Comparison of ENCODE assay signal across 9 mouse cellular contexts in genomic region chr11:51617693-51618092, GRCm38 (mm10). TPM values are rescaled to one million over a fixed set of nuclear protein-coding genes. Genes with fewer than 3 reads are reported as not detected.
DNase-seq lines count a peak whose midpoint lies in the region; ATAC-seq and TF ChIP-seq lines count a peak whose summit lies in the region.
"Had no signal": no experiment of that assay in that cellular context is flagged by ENCODE, and none has a peak within 500 bp of the region (broad histone marks: within the 10 kb centered on the region; RNA-seq: fewer than 3 reads in every experiment).

No protein-coding gene starts in this region.

- no peaks in the 10 kb centered on the region for H3K9me3 ChIP-seq in hindbrain, embryonic 11.5 days (ENCODE audit: control insufficient read depth, low read length)
- H3K9me3 ChIP-seq in hindbrain, embryonic 16.5 days (ENCODE audit: control insufficient read depth, low read length): no peaks in the 10 kb centered on the region
- no peaks in the 10 kb centered on the region for H3K9me3 ChIP-seq in CH12.LX (replicated peaks; ENCODE audit: low read length)
- no peaks in the 10 kb centered on the region for H3K9me3 ChIP-seq in stomach, postnatal 0 days (ENCODE audit: control insufficient read depth, low read length)
- H3K9me3 ChIP-seq: limb, embryonic 15.5 days had no signal

- TF ChIP-seq RAD21 in CH12.LX (IDR thresholded peaks at IDR 0.05; ENCODE audit: low read depth, low read length): peak; percentile 99

- DNase-seq in hindbrain, embryonic 11.5 days (ENCODE audit: low spot score): peak; percentile 79
- DNase-seq in CH12.LX (ENCODE audit: extremely low read depth): peak; percentile 86
- DNase-seq in c-Kit-positive CD71-positive TER-119-positive erythroid progenitor cells, embryonic 14.5 days (ENCODE audit: low spot score): peak; percentile 71
- DNase-seq in gastrocnemius, adult 18-20 months (ENCODE audit: low spot score): peak; percentile 81
- peak; percentile 78 to 79 for DNase-seq in layer of hippocampus, adult 2 months (ENCODE audit: low spot score in 2 of 2)
- DNase-seq in stomach, postnatal 0 days (ENCODE audit: low spot score): peak; percentile 70

- no peak for ATAC-seq in hindbrain, embryonic 11.5 days (ENCODE audit: low FRiP score)
- no peak for ATAC-seq in hindbrain, embryonic 16.5 days
- peak; percentile 57 for ATAC-seq in megakaryocyte progenitor cell, adult 5-6 weeks (replicated peaks; ENCODE audit: poor library complexity)
- no peak for ATAC-seq in stomach, postnatal 0 days (ENCODE audit: low FRiP score, low TSS enrichment)

- no peaks in the 10 kb centered on the region for H3K36me3 ChIP-seq in hindbrain, embryonic 11.5 days (ENCODE audit: control insufficient read depth, insufficient read depth, low read length)
- H3K36me3 ChIP-seq in hindbrain, embryonic 16.5 days (ENCODE audit: control insufficient read depth, insufficient read depth, low read length): no peaks in the 10 kb centered on the region; the same call in 1 of the 2 replicates
- H3K36me3 ChIP-seq in CH12.LX (replicated peaks in 1 of 2; ENCODE audit: control insufficient read depth in 1 of 2, insufficient read depth in 1 of 2, low read length in 1 of 2): peaks cover 16 to 17% of the 10 kb centered on the region in 2 experiments
- 0 out of 2 replicates have a peak, but pooled peaks cover 4% of the 10 kb centered on the region for H3K36me3 ChIP-seq in stomach, postnatal 0 days (ENCODE audit: control insufficient read depth, insufficient read depth, low read length)

- dilution Hi-C loops in CH12.LX (cut with MboI; ENCODE audit: extremely low pct_ligation_motif_present, extremely low pct_unique_long_range_greater_than_20kb, low sequenced_read_pairs): no loop called here

- no peaks in the 10 kb centered on the region for H3K27me3 ChIP-seq in hindbrain, embryonic 11.5 days (ENCODE audit: control insufficient read depth, insufficient read depth, low read length)
- no peaks in the 10 kb centered on the region for H3K27me3 ChIP-seq in hindbrain, embryonic 16.5 days (replicated peaks; ENCODE audit: control insufficient read depth, insufficient read depth, low read length)
- no peaks in the 10 kb centered on the region for H3K27me3 ChIP-seq in CH12.LX (replicated peaks)
- H3K27me3 ChIP-seq in stomach, postnatal 0 days (ENCODE audit: control insufficient read depth, insufficient read depth, low read length): no peaks in the 10 kb centered on the region
- H3K27me3 ChIP-seq: limb, embryonic 15.5 days had no signal

- no peaks in the 10 kb centered on the region for H3K4me1 ChIP-seq in hindbrain, embryonic 11.5 days (replicated peaks; ENCODE audit: control insufficient read depth, insufficient read depth, low read length)
- H3K4me1 ChIP-seq in hindbrain, embryonic 16.5 days (ENCODE audit: control insufficient read depth, insufficient read depth, low read depth, low read length): peaks cover 11% of the 10 kb centered on the region
- peaks cover 16 to 41% of the 10 kb centered on the region in 2 experiments for H3K4me1 ChIP-seq in CH12.LX (ENCODE audit: control insufficient read depth in 1 of 2, insufficient read depth in 2 of 2)
- peaks cover 5% of the 10 kb centered on the region for H3K4me1 ChIP-seq in stomach, postnatal 0 days (replicated peaks; ENCODE audit: control insufficient read depth, insufficient read depth)

- WGBS in hindbrain, embryonic 11.5 days: 7% methylated on average over 4 of the region's 4 CpGs
- WGBS in hindbrain, embryonic 16.5 days: 2% methylated on average over 4 of the region's 4 CpGs
- WGBS in stomach, postnatal 0 days: 2% methylated on average over 4 of the region's 4 CpGs

- in situ Hi-C loops in CH12.LX (cut with MboI; ENCODE audit: low pct_ligation_motif_present, low pct_unique_long_range_greater_than_20kb, low sequenced_read_pairs): loop anchor here (10.0 kb wide), 1 partner anchor 67 kb away; the partner anchor contains the start of gene 0610009B22Rik

- no peak for TF ChIP-seq EP300 in CH12.LX (IDR thresholded peaks at IDR 0.05; ENCODE audit: low read length)
- no peak for TF ChIP-seq EP300 in stomach, postnatal 0 days (optimal IDR thresholded peaks at IDR 0.05)

- no peak overlapping the region for H3K9ac ChIP-seq in hindbrain, embryonic 11.5 days (ENCODE audit: low read depth, low read length)
- H3K9ac ChIP-seq in hindbrain, embryonic 16.5 days (ENCODE audit: low read depth, low read length): no peak overlapping the region
- no peak overlapping the region for H3K9ac ChIP-seq in CH12.LX (ENCODE audit: insufficient read depth, low read depth)
- H3K9ac ChIP-seq in stomach, postnatal 0 days (ENCODE audit: low read length): no peak overlapping the region
- H3K9ac ChIP-seq: limb, embryonic 15.5 days had no signal

- no peak overlapping the region for H3K4me3 ChIP-seq in hindbrain, embryonic 11.5 days (ENCODE audit: low read depth, low read length)
- H3K4me3 ChIP-seq in hindbrain, embryonic 16.5 days (ENCODE audit: low read length): no peak overlapping the region
- H3K4me3 ChIP-seq in CH12.LX (replicated peaks in 1 of 3; ENCODE audit: low read depth in 2 of 3, low read length in 2 of 3, poor library complexity in 1 of 3): no peak overlapping the region
- no peak overlapping the region for H3K4me3 ChIP-seq in layer of hippocampus, adult 2 months
- no peak overlapping the region for H3K4me3 ChIP-seq in stomach, postnatal 0 days (ENCODE audit: low read depth, low read length)
- H3K4me3 ChIP-seq: limb, embryonic 15.5 days had no signal

- TF ChIP-seq POLR2A in CH12.LX (IDR thresholded peaks at IDR 0.05; ENCODE audit: low read depth, low read length): no peak

- H3K27ac ChIP-seq in hindbrain, embryonic 11.5 days (ENCODE audit: low read depth, low read length): no peak overlapping the region
- no peak overlapping the region for H3K27ac ChIP-seq in hindbrain, embryonic 16.5 days (ENCODE audit: low read depth, low read length)
- H3K27ac ChIP-seq in CH12.LX (ENCODE audit: insufficient read depth, low read depth): no peak overlapping the region
- no peak overlapping the region for H3K27ac ChIP-seq in layer of hippocampus, adult 2 months
- H3K27ac ChIP-seq in stomach, postnatal 0 days (replicated peaks): no peak overlapping the region

- TF ChIP-seq CTCF in CH12.LX (conservative IDR thresholded peaks at IDR 0.05 in 1 of 2, IDR thresholded peaks at IDR 0.05 in 1 of 2; ENCODE audit: low read depth in 2 of 2, low read length in 2 of 2): peak; percentile 85 to 99
- peak; percentile 90 for TF ChIP-seq CTCF in layer of hippocampus, adult 2 months (conservative IDR thresholded peaks at IDR 0.05)
- peak; percentile 91 for TF ChIP-seq CTCF in stomach, postnatal 0 days (IDR thresholded peaks at IDR 0.05; ENCODE audit: low read depth)

- no peak overlapping the region for H3K4me2 ChIP-seq in hindbrain, embryonic 11.5 days (replicated peaks; ENCODE audit: low read depth, low read length)
- no peak overlapping the region for H3K4me2 ChIP-seq in hindbrain, embryonic 16.5 days (ENCODE audit: low read length)
- 0 out of 2 replicates have a peak overlapping the region, but pooled peaks have one; percentile 17 for H3K4me2 ChIP-seq in CH12.LX (ENCODE audit: insufficient read depth, low read depth, poor library complexity, severe bottlenecking)
- no peak overlapping the region for H3K4me2 ChIP-seq in stomach, postnatal 0 days (replicated peaks; ENCODE audit: low read depth)
- H3K4me2 ChIP-seq: limb, embryonic 15.5 days had no signal

- peaks cover 28% of the 10 kb centered on the region for H3K79me2 ChIP-seq in CH12.LX (replicated peaks; ENCODE audit: control insufficient read depth, extremely low read depth, insufficient read depth, poor library complexity, severe bottlenecking)

RNA-seq across cellular contexts. Expression of gene Nhp2, which starts 1.8 kb away (rescaled TPM):
- 154 and 156 TPM in 2 replicates for polyA plus RNA-seq in hindbrain, embryonic 11.5 days (2014; fragmentation: Nextera tagmentation; extraction: Ambion mirVana)
- 98.4 and 103 TPM in 2 replicates for polyA plus RNA-seq in hindbrain, embryonic 16.5 days (2015; fragmentation: Nextera tagmentation; extraction: Ambion mirVana)
- total RNA-seq in CH12.LX (2012; rRNA removed) (489 and 641 TPM in 2 replicates), CH12.LX (2014; rRNA removed) (649 and 722 TPM in 2 replicates)
- polyA plus RNA-seq in CH12.LX (2012; ENCODE audit: insufficient read length, low read depth): 847 and 914 TPM in 2 replicates
- 10 to 100 TPM; 24.2 to 28.1 TPM for total RNA-seq in gastrocnemius, adult 18-20 months (2021)
- 10 to 100 TPM; 41.7 to 48.2 TPM for total RNA-seq in layer of hippocampus, adult 2 months (2021)
- 147 and 165 TPM in 2 replicates for total RNA-seq in megakaryocyte progenitor cell, adult 5-6 weeks (2015)
- total RNA-seq in megakaryocyte progenitor cell, adult 5-6 weeks (2017): 117 and 167 TPM in 2 replicates
- polyA plus RNA-seq in stomach, postnatal 0 days (2015; fragmentation: Nextera tagmentation; extraction: Ambion mirVana): 134 and 144 TPM in 2 replicates

RNA-seq across cellular contexts. Expression of gene Hnrnpab, which starts 11.0 kb away (rescaled TPM):
- 777 and 822 TPM in 2 replicates for polyA plus RNA-seq in hindbrain, embryonic 11.5 days (2014; fragmentation: Nextera tagmentation; extraction: Ambion mirVana)
- polyA plus RNA-seq in hindbrain, embryonic 16.5 days (2015; fragmentation: Nextera tagmentation; extraction: Ambion mirVana): 221 and 253 TPM in 2 replicates
- total RNA-seq in CH12.LX (2012; rRNA removed) (893 and 1,222 TPM in 2 replicates), CH12.LX (2014; rRNA removed) (1,100 and 1,160 TPM in 2 replicates)
- 2,181 and 2,430 TPM in 2 replicates for polyA plus RNA-seq in CH12.LX (2012; ENCODE audit: insufficient read length, low read depth)
- 100 to 1,000 TPM; 103 to 109 TPM for total RNA-seq in gastrocnemius, adult 18-20 months (2021)
- 100 to 1,000 TPM; 149 to 155 TPM for total RNA-seq in layer of hippocampus, adult 2 months (2021)
- total RNA-seq in megakaryocyte progenitor cell, adult 5-6 weeks (2015): 645 and 667 TPM in 2 replicates
- total RNA-seq in megakaryocyte progenitor cell, adult 5-6 weeks (2017): 984 and 1,159 TPM in 2 replicates
- 204 and 215 TPM in 2 replicates for polyA plus RNA-seq in stomach, postnatal 0 days (2015; fragmentation: Nextera tagmentation; extraction: Ambion mirVana)

RNA-seq across cellular contexts. Expression of gene Rmnd5b, which starts 18.0 kb away (rescaled TPM):
- 42.5 and 43.7 TPM in 2 replicates for polyA plus RNA-seq in hindbrain, embryonic 11.5 days (2014; fragmentation: Nextera tagmentation; extraction: Ambion mirVana)
- polyA plus RNA-seq in hindbrain, embryonic 16.5 days (2015; fragmentation: Nextera tagmentation; extraction: Ambion mirVana): 79.8 and 82.2 TPM in 2 replicates
- 46.6 and 46.7 TPM in 2 replicates for total RNA-seq in CH12.LX (2012; rRNA removed)
- total RNA-seq in CH12.LX (2014; rRNA removed): 39.0 and 41.1 TPM in 2 replicates
- 59.5 and 60.2 TPM in 2 replicates for polyA plus RNA-seq in CH12.LX (2012; ENCODE audit: insufficient read length, low read depth)
- total RNA-seq in gastrocnemius, adult 18-20 months (2021): 10 to 100 TPM; 10.7 to 12.7 TPM
- 10 to 100 TPM; 59.8 to 65.2 TPM for total RNA-seq in layer of hippocampus, adult 2 months (2021)
- 34.9 TPM in 2 replicates for total RNA-seq in megakaryocyte progenitor cell, adult 5-6 weeks (2015)
- 11.4 and 20.4 TPM in 2 replicates for total RNA-seq in megakaryocyte progenitor cell, adult 5-6 weeks (2017)
- 34.6 and 35.3 TPM in 2 replicates for polyA plus RNA-seq in stomach, postnatal 0 days (2015; fragmentation: Nextera tagmentation; extraction: Ambion mirVana)

RNA-seq across cellular contexts. Expression of gene N4bp3, which starts 32.9 kb away (rescaled TPM):
- 6.6 and 6.9 TPM in 2 replicates for polyA plus RNA-seq in hindbrain, embryonic 11.5 days (2014; fragmentation: Nextera tagmentation; extraction: Ambion mirVana)
- polyA plus RNA-seq in hindbrain, embryonic 16.5 days (2015; fragmentation: Nextera tagmentation; extraction: Ambion mirVana): 31.1 and 34.1 TPM in 2 replicates
- total RNA-seq in CH12.LX (2012; rRNA removed) (19.7 and 21.2 TPM in 2 replicates), CH12.LX (2014; rRNA removed) (17.8 and 19.1 TPM in 2 replicates)
- 22.1 and 25.4 TPM in 2 replicates for polyA plus RNA-seq in CH12.LX (2012; ENCODE audit: insufficient read length, low read depth)
- 1 to 10 TPM; 2.0 to 2.6 TPM for total RNA-seq in gastrocnemius, adult 18-20 months (2021)
- total RNA-seq in layer of hippocampus, adult 2 months (2021): 10 to 100 TPM; 11.3 to 16.4 TPM
- total RNA-seq in megakaryocyte progenitor cell, adult 5-6 weeks (2015): 0.10 and 0.44 TPM in 2 replicates
- total RNA-seq in megakaryocyte progenitor cell, adult 5-6 weeks (2017): 0.46 and 0.78 TPM in 2 replicates
- 16.1 and 16.8 TPM in 2 replicates for polyA plus RNA-seq in stomach, postnatal 0 days (2015; fragmentation: Nextera tagmentation; extraction: Ambion mirVana)

RNA-seq across cellular contexts. Expression of gene D930048N14Rik, which starts 33.1 kb away (rescaled TPM):
- polyA plus RNA-seq in hindbrain, embryonic 11.5 days (2014; fragmentation: Nextera tagmentation; extraction: Ambion mirVana): 0.73 and 1.2 TPM in 2 replicates
- 1.4 and 1.8 TPM in 2 replicates for polyA plus RNA-seq in hindbrain, embryonic 16.5 days (2015; fragmentation: Nextera tagmentation; extraction: Ambion mirVana)
- 1.3 and 1.5 TPM in 2 replicates for total RNA-seq in CH12.LX (2012; rRNA removed)
- 0.32 and 0.38 TPM in 2 replicates for total RNA-seq in CH12.LX (2014; rRNA removed)
- 0.78 and 0.81 TPM in 2 replicates for polyA plus RNA-seq in CH12.LX (2012; ENCODE audit: insufficient read length, low read depth)
- total RNA-seq in gastrocnemius, adult 18-20 months (2021): under 1 TPM; 0.09 to 0.14 TPM
- total RNA-seq in layer of hippocampus, adult 2 months (2021): 1 to 10 TPM; 1.4 to 2.4 TPM
- 0.15 TPM in 1 of 2 replicates, not detected in the other for total RNA-seq in megakaryocyte progenitor cell, adult 5-6 weeks (2015)
- total RNA-seq in megakaryocyte progenitor cell, adult 5-6 weeks (2017): 0.21 TPM in 1 of 2 replicates, not detected in the other
- polyA plus RNA-seq in stomach, postnatal 0 days (2015; fragmentation: Nextera tagmentation; extraction: Ambion mirVana): 2.0 and 2.3 TPM in 2 replicates

Comparison
In these comparisons a context has a peak if more than half of its experiments do, and no peak if none do; other contexts are left out.
1. RNA of gene Hnrnpab, which starts 11.0 kb away (total RNA-seq): 893 to 1,222 TPM in CH12.LX and 645 to 1,159 TPM in megakaryocyte progenitor cell, adult 5-6 weeks; 149 to 155 TPM in layer of hippocampus, adult 2 months and 103 to 109 TPM in gastrocnemius, adult 18-20 months; every median in the first group is over 4 times any median in the second.
2. Peak in every context shown above with its lines, with median percentiles within 50 percentile points of each other: DNase-seq and CTCF ChIP-seq.